11 mouse cellular contexts compared by ENCODE assay signal in genomic region chr8:106258169-106258568, GRCm38 (mm10). TPM values are rescaled to one million over a fixed set of nuclear protein-coding genes. Genes with fewer than 3 reads are reported as not detected.
DNase-seq lines count a peak whose midpoint lies in the region; ATAC-seq and TF ChIP-seq lines count a peak whose summit lies in the region.
"Had no signal": no experiment of that assay in that cellular context is flagged by ENCODE, and none has a peak within 500 bp of the region (broad histone marks: within the 10 kb centered on the region; RNA-seq: fewer than 3 reads in every experiment).

No protein-coding gene starts in this region.

- WGBS in kidney, adult 2 months: 61% methylated on average over 1 of the region's 1 CpGs
- 37% methylated on average over 1 of the region's 1 CpGs for WGBS in kidney, embryonic 15.5 days
- WGBS in midbrain, embryonic 10.5 days: 15% methylated on average over 1 of the region's 1 CpGs
- WGBS in midbrain, embryonic 16.5 days: 43% methylated on average over 1 of the region's 1 CpGs

- no peak overlapping the region for H3K27ac ChIP-seq in kidney, adult 2 months (ENCODE audit: insufficient read depth, low read depth, low read length)
- H3K27ac ChIP-seq in kidney, embryonic 15.5 days: no peak overlapping the region
- no peak overlapping the region for H3K27ac ChIP-seq in CH12.LX (ENCODE audit: insufficient read depth, low read depth)
- H3K27ac ChIP-seq in midbrain, embryonic 10.5 days (replicated peaks): no peak overlapping the region
- no peak overlapping the region for H3K27ac ChIP-seq in midbrain, embryonic 16.5 days (ENCODE audit: low read length)
- H3K27ac ChIP-seq: lung, embryonic 15.5 days; neural tube, embryonic 13.5 days; stomach, embryonic 15.5 days had no signal

- TF ChIP-seq EP300 in CH12.LX (IDR thresholded peaks at IDR 0.05; ENCODE audit: low read length): no peak

- TF ChIP-seq POLR2A in kidney, adult 2 months (IDR thresholded peaks at IDR 0.05; ENCODE audit: low read depth, low read length): no peak
- TF ChIP-seq POLR2A in CH12.LX (IDR thresholded peaks at IDR 0.05; ENCODE audit: low read depth, low read length): no peak

- no peaks in the 10 kb centered on the region for H3K27me3 ChIP-seq in kidney, adult 2 months (replicated peaks; ENCODE audit: control insufficient read depth, insufficient read depth, low read length)
- H3K27me3 ChIP-seq in kidney, embryonic 15.5 days: no peaks in the 10 kb centered on the region
- no peaks in the 10 kb centered on the region for H3K27me3 ChIP-seq in CH12.LX (replicated peaks)
- H3K27me3 ChIP-seq in midbrain, embryonic 10.5 days (ENCODE audit: low read depth, poor library complexity, severe bottlenecking): no peaks in the 10 kb centered on the region
- no peaks in the 10 kb centered on the region for H3K27me3 ChIP-seq in midbrain, embryonic 16.5 days (ENCODE audit: control insufficient read depth, insufficient read depth, low read depth, low read length)
- H3K27me3 ChIP-seq: lung, embryonic 15.5 days; neural tube, embryonic 13.5 days; stomach, embryonic 15.5 days had no signal

- peak; percentile 31 for DNase-seq in adrenal gland, postnatal 10 days
- no peak for DNase-seq in adrenal gland, adult 18-20 months (ENCODE audit: low spot score in 2 of 2)
- peak; percentile 5 for DNase-seq in kidney, adult 2 months
- peak; percentile 13 for DNase-seq in CH12.LX (ENCODE audit: extremely low read depth)
- peak; percentile 35 to 52 for DNase-seq in cerebellum, postnatal 25 days
- no peak for DNase-seq in midbrain, embryonic 10.5 days (ENCODE audit: low spot score)

- H3K9ac ChIP-seq in kidney, embryonic 15.5 days: no peak overlapping the region
- H3K9ac ChIP-seq in CH12.LX (ENCODE audit: insufficient read depth, low read depth): no peak overlapping the region
- no peak overlapping the region for H3K9ac ChIP-seq in midbrain, embryonic 16.5 days (ENCODE audit: low read depth, low read length)
- H3K9ac ChIP-seq: lung, embryonic 15.5 days; neural tube, embryonic 13.5 days; stomach, embryonic 15.5 days had no signal

- H3K79me2 ChIP-seq in CH12.LX (replicated peaks; ENCODE audit: control insufficient read depth, extremely low read depth, insufficient read depth, poor library complexity, severe bottlenecking): no peaks in the 10 kb centered on the region

- H3K4me2 ChIP-seq in kidney, embryonic 15.5 days: no peak overlapping the region
- H3K4me2 ChIP-seq in CH12.LX (ENCODE audit: insufficient read depth, low read depth, poor library complexity, severe bottlenecking): no peak overlapping the region
- H3K4me2 ChIP-seq in midbrain, embryonic 16.5 days (ENCODE audit: low read length): no peak overlapping the region
- H3K4me2 ChIP-seq: lung, embryonic 15.5 days; neural tube, embryonic 13.5 days; stomach, embryonic 15.5 days had no signal

- no peak overlapping the region for H3K4me3 ChIP-seq in kidney, adult 2 months (ENCODE audit: insufficient read depth, low read depth, low read length)
- no peak overlapping the region for H3K4me3 ChIP-seq in kidney, embryonic 15.5 days (replicated peaks)
- no peak overlapping the region for H3K4me3 ChIP-seq in CH12.LX (replicated peaks in 1 of 3; ENCODE audit: low read depth in 2 of 3, low read length in 2 of 3, poor library complexity in 1 of 3)
- no peak overlapping the region for H3K4me3 ChIP-seq in midbrain, embryonic 10.5 days
- no peak overlapping the region for H3K4me3 ChIP-seq in midbrain, embryonic 16.5 days (ENCODE audit: low read depth, low read length)
- H3K4me3 ChIP-seq: lung, embryonic 15.5 days; neural tube, embryonic 13.5 days; stomach, embryonic 15.5 days had no signal

- no peaks in the 10 kb centered on the region for H3K9me3 ChIP-seq in kidney, embryonic 15.5 days (replicated peaks)
- H3K9me3 ChIP-seq in CH12.LX (replicated peaks; ENCODE audit: low read length): no peaks in the 10 kb centered on the region
- no peaks in the 10 kb centered on the region for H3K9me3 ChIP-seq in midbrain, embryonic 10.5 days (replicated peaks)
- H3K9me3 ChIP-seq in midbrain, embryonic 16.5 days (replicated peaks; ENCODE audit: control insufficient read depth, low read length, poor library complexity, severe bottlenecking): no peaks in the 10 kb centered on the region
- H3K9me3 ChIP-seq: lung, embryonic 15.5 days; neural tube, embryonic 13.5 days; stomach, embryonic 15.5 days had no signal

- peak; percentile 19 for TF ChIP-seq RAD21 in CH12.LX (IDR thresholded peaks at IDR 0.05; ENCODE audit: low read depth, low read length)

- in situ Hi-C loops in CH12.LX (cut with MboI; ENCODE audit: low pct_ligation_motif_present, low pct_unique_long_range_greater_than_20kb, low sequenced_read_pairs): no loop called here

- peak; percentile 48 for TF ChIP-seq CTCF in kidney, adult 2 months (conservative IDR thresholded peaks at IDR 0.05; ENCODE audit: insufficient read depth, insufficient read length, low read depth, low read length)
- TF ChIP-seq CTCF in CH12.LX (conservative IDR thresholded peaks at IDR 0.05 in 1 of 2, IDR thresholded peaks at IDR 0.05 in 1 of 2; ENCODE audit: low read depth in 2 of 2, low read length in 2 of 2): peak; percentile 33 to 48; a peak in 3 of 4 replicates

- H3K4me1 ChIP-seq in kidney, adult 2 months (ENCODE audit: control insufficient read depth, insufficient read depth, low read length): no peaks in the 10 kb centered on the region
- H3K4me1 ChIP-seq in kidney, embryonic 15.5 days: peaks cover 4% of the 10 kb centered on the region; the same call in 1 of the 2 replicates
- H3K4me1 ChIP-seq in CH12.LX (ENCODE audit: control insufficient read depth in 1 of 2, insufficient read depth in 2 of 2): no peaks in the 10 kb centered on the region
- H3K4me1 ChIP-seq in midbrain, embryonic 10.5 days: no peaks in the 10 kb centered on the region
- H3K4me1 ChIP-seq in midbrain, embryonic 16.5 days (ENCODE audit: control insufficient read depth, insufficient read depth, low read length): no peaks in the 10 kb centered on the region
- H3K4me1 ChIP-seq: lung, embryonic 15.5 days had no signal

- H3K36me3 ChIP-seq in kidney, adult 2 months (ENCODE audit: control insufficient read depth, insufficient read depth, low read length): no peaks in the 10 kb centered on the region
- H3K36me3 ChIP-seq in kidney, embryonic 15.5 days: peaks cover 12% of the 10 kb centered on the region
- H3K36me3 ChIP-seq in CH12.LX (replicated peaks in 1 of 2; ENCODE audit: control insufficient read depth in 1 of 2, insufficient read depth in 1 of 2, low read length in 1 of 2): peaks cover 18 to 89% of the 10 kb centered on the region in 2 experiments
- peaks cover 83% of the 10 kb centered on the region for H3K36me3 ChIP-seq in midbrain, embryonic 10.5 days
- peaks cover 36% of the 10 kb centered on the region for H3K36me3 ChIP-seq in midbrain, embryonic 16.5 days (ENCODE audit: control insufficient read depth, insufficient read depth, low read length)
- H3K36me3 ChIP-seq: stomach, embryonic 15.5 days had no signal

- dilution Hi-C loops in CH12.LX (cut with MboI; ENCODE audit: extremely low pct_ligation_motif_present, extremely low pct_unique_long_range_greater_than_20kb, low sequenced_read_pairs): no loop called here

- no peak for ATAC-seq in kidney, embryonic 15.5 days (replicated peaks; ENCODE audit: low FRiP score)
- no peak for ATAC-seq in midbrain, embryonic 16.5 days

TF ChIP-seq in CH12.LX, 34 proteins besides CTCF, POLR2A, EP300 and RAD21:
- TF ChIP-seq MAX (IDR thresholded peaks at IDR 0.05; ENCODE audit: low read length) (no peak), HCFC1 (IDR thresholded peaks at IDR 0.05; ENCODE audit: low read depth, low read length) (no peak), SMC3 (IDR thresholded peaks at IDR 0.05; ENCODE audit: low read depth, low read length) (peak; percentile 40), PAX5 (IDR thresholded peaks at IDR 0.05; ENCODE audit: low read length) (no peak), POLR2AphosphoS2 (IDR thresholded peaks at IDR 0.05; ENCODE audit: low read depth, low read length) (no peak)

RNA-seq across cellular contexts. Expression of gene Prmt7, which starts 47.4 kb away (rescaled TPM):
- 10 to 100 TPM; 24.1 to 31.3 TPM for total RNA-seq in adrenal gland, postnatal 10 days (2021)
- total RNA-seq in adrenal gland, adult 18-20 months (2021): 10 to 100 TPM; 22.9 to 26.6 TPM
- 17.3 and 17.7 TPM in 2 replicates for polyA plus RNA-seq in kidney, adult 2 months (2012; rRNA removed)
- polyA plus RNA-seq in kidney, embryonic 15.5 days (2015; fragmentation: Nextera tagmentation; extraction: Ambion mirVana): 50.7 and 51.8 TPM in 2 replicates
- 83.7 and 87.3 TPM in 2 replicates for total RNA-seq in CH12.LX (2012; rRNA removed)
- 69.5 and 73.9 TPM in 2 replicates for total RNA-seq in CH12.LX (2014; rRNA removed)
- 48.4 and 56.5 TPM in 2 replicates for polyA plus RNA-seq in CH12.LX (2012; ENCODE audit: insufficient read length, low read depth)
- 78.9 and 81.6 TPM in 2 replicates for polyA plus RNA-seq in midbrain, embryonic 10.5 days (2016; fragmentation: Nextera tagmentation; extraction: Ambion mirVana)
- 60.9 and 61.5 TPM in 2 replicates for polyA plus RNA-seq in midbrain, embryonic 16.5 days (2015; fragmentation: Nextera tagmentation; extraction: Ambion mirVana)

RNA-seq across cellular contexts. Expression of gene Slc7a6os, which starts 47.4 kb away (rescaled TPM):
- total RNA-seq in adrenal gland, postnatal 10 days (2021): 10 to 100 TPM; 21.9 to 26.4 TPM
- 10 to 100 TPM; 24.1 to 25.4 TPM for total RNA-seq in adrenal gland, adult 18-20 months (2021)
- 10.0 and 11.3 TPM in 2 replicates for polyA plus RNA-seq in kidney, adult 2 months (2012; rRNA removed)
- polyA plus RNA-seq in kidney, embryonic 15.5 days (2015; fragmentation: Nextera tagmentation; extraction: Ambion mirVana): 36.3 and 37.2 TPM in 2 replicates
- total RNA-seq in CH12.LX (2012; rRNA removed): 38.7 and 44.1 TPM in 2 replicates
- 65.1 and 79.5 TPM in 2 replicates for total RNA-seq in CH12.LX (2014; rRNA removed)
- 60.0 and 62.5 TPM in 2 replicates for polyA plus RNA-seq in CH12.LX (2012; ENCODE audit: insufficient read length, low read depth)
- polyA plus RNA-seq in midbrain, embryonic 10.5 days (2016; fragmentation: Nextera tagmentation; extraction: Ambion mirVana): 34.9 and 35.9 TPM in 2 replicates
- 30.8 and 33.1 TPM in 2 replicates for polyA plus RNA-seq in midbrain, embryonic 16.5 days (2015; fragmentation: Nextera tagmentation; extraction: Ambion mirVana)

Comparison
In these comparisons a context has a peak if more than half of its experiments do, and no peak if none do; other contexts are left out.
1. DNase-seq: peak in adrenal gland, postnatal 10 days (single experiment), kidney, adult 2 months (single experiment), CH12.LX (single experiment) and cerebellum, postnatal 25 days (2 of 2); none in adrenal gland, adult 18-20 months (0 of 2) and midbrain, embryonic 10.5 days (single experiment).